Mouse (Mus musculus) cerebellum, adult 9-11 months (tissue): ENCODE results near the gene Cemip2.

Experiments used
- DNase-seq: peaks from one replicate; pipeline ENCODE4 v3.0.0; 2022

Cemip2 gene

GRCm38 (mm10) chr19:21780663-21781062 lies 2.5 kb downstream of the Cemip2 start:
- peak; percentile 21 for DNase-seq

GRCm38 (mm10) chr19:21781066-21781786 lies 3.1 kb downstream of the Cemip2 start:
- peak; percentile 44 for DNase-seq

GRCm38 (mm10) chr19:21781787-21782432 lies 3.8 kb downstream of the Cemip2 start:
- no peak for DNase-seq

GRCm38 (mm10) chr19:21783717-21784116 lies 5.6 kb downstream of the Cemip2 start:
- DNase-seq, result no peak

- DNase-seq, result peak; percentile 73
Measured at GRCm38 (mm10) chr19:21784331-21785131, 6.4 kb downstream of the Cemip2 start.

DNA sequence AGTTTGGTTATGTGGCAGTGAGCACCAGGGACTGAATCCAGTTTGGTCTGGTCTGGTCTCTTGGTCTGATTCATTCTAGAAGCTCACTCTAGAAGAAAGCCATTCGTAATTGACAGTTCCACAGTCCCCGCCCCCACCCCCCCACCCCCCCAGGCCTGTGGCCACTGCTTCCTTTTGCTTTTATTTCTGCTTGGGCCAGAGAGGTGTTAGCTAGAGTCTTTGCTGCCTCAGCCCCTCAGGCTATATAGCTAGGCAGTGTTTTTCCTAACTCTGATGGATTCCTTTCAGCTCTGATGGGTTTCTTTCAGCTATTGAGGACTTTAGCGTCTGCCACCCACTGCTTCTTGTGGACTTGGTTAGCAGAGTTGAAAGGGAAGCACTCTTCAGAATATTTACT lies 7.0 kb downstream of the Cemip2 start:
- DNase-seq, result no peak

- peak; percentile 66 for DNase-seq
Measured at GRCm38 (mm10) chr19:21787004-21787480, 8.9 kb downstream of the Cemip2 start.

DNA sequence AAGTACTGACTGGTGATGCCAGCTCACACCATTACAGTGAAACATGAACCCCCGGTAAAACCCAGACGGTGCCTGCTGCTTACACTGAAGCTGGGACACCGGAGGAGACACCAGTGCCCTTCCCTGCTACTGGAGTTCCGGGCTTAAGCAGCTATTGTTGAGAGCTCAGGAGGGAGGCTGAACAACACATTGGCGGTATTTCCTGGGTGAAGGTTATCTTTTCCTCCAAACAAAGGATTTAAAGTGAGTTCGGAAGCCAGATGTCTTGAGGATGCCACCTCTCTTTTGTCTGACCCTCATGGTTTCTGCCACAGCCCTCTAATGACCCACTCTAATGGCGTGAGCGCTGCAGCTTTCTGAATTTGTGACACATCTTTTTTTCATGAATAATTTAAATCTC lies 10.9 kb downstream of the Cemip2 start:
- DNase-seq, result no peak

DNA sequence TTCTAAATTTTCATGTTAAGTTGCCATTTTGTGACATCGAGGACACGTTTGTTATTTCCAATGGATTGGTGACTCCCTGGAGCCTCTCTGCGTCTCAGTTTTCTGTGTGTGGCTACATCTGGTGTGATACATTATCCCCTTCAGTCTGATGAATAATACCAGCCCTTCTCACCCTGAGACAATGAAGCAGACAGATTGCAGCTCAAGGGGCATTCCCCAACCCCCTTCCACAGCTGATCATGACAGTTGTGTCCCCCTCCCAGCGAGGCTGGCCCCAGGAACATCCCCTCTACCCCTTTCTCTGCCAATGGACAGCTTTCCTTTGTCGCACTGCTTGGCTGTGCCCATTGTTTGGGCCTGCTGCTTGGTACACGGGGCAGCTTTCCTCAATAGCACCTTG lies 11.5 kb downstream of the Cemip2 start:
- DNase-seq, result no peak

- no peak for DNase-seq
Measured at GRCm38 (mm10) chr19:21791386-21791785, 13.2 kb downstream of the Cemip2 start.

DNA sequence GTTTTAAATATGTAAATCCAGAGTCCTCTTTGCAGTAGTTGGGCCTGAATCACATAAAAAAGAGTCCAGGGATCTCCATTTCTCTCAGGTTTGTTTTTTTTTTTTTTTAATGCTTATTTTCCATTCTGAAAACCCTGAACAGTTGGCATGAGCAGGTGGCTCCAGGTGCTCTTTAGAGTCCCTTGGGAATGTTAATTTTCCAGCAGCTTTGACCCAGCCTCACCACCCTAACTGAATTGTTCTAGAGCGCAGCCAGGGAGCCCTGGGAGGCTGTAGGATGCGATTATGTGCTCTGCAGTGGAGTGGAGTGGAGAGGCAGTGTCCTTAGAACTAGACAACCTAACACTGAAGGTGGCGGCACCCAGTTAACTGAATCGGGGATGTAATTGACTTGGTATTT lies 13.7 kb downstream of the Cemip2 start:
- peak; percentile 43 for DNase-seq

DNA sequence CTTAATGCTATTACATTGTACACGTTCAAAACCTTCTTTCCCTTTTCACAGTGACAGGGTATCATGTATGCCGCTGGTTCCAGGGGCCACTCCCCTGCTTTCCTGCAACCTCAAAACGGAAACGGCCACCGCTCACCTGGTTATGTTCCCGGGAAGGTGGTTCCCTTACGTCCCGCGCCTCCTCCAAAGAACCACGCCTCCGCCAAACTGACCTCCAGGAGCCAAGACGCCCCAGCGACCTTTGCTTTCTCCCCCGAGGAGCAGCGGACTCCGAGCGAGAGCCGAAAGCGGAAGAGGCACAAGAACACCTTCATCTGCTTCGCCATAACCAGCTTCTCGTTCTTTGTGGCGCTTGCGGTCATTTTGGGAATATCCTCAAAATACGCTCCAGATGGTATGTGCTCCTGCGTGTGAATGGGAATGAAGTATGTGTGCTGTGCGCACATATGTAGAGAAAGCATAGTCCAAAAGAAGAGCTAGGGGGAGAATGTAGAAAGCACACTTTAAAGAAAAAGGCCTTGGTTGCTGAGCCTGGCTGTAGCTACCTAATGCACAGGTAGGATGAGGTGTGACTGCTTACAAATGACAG lies 14.5 kb downstream of the Cemip2 start:
- peak; percentile 22 for DNase-seq

- no peak for DNase-seq
Measured at GRCm38 (mm10) chr19:21794569-21794968, 16.4 kb downstream of the Cemip2 start.

GRCm38 (mm10) chr19:21796333-21796732 lies 18.2 kb downstream of the Cemip2 start:
- no peak for DNase-seq

DNA sequence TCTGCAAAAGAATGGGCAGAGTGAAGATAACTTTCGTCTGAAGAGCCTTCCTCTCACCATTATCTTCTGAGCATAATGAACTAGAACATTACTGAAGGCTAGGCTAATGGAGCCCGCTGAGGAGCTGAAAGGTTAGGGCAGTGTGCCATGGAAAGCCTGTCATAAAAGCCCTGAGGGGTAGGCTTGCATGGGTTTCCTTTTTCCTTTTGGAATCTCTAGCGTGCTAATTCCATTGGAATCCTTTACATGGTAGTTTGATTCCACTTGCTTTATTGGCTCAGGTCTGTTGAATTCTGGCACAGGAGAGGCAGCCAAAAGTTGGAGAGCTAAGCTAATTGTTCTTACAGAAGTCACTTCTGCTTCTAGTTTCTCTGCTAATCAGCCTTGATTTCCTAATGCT lies 20.6 kb downstream of the Cemip2 start:
- no peak for DNase-seq

DNA sequence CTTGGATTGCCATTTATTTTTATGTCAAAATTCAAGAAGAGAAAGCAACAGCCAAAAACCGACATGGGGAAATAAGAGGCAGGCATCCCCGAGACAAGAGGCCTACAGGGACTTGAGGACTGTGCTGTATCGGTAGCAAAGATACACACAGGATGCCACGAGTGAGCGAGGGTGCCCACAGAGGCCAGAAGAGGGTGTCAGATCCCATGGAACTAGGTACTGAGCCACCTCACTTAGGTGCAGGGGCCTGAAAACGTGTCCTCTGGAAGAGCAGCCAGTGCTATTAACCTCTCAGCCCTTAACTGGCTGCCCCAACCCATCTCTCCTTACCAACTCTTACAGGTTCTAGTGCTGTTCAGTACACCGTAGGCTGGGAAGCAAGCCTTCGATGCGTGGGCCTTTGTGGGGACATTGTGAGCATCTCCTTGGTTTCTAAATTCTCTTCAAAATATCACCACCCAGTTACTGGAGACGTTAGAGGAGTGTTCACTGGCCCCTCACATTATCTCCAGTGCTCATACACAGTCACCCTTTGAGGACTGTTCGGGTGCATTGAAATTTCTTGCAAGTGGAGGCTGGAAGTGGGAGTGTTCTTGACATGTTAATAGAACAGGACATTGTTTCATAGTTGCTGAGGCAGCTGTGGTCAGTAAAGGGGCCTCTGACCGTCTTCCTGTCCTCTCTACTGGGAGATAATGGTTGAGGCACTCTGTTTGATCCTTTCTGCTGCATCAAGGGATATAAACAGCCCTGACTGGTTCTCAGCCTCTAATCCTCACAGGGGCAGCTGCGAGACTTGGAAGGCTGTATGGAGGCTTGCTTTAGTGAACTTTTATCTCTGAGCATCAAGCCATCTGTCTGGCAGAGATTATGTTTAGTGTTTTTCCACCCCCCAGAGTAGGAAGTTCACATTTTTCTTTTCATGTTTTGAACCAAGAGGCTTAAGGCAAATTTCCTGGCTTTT lies 21.6 kb downstream of the Cemip2 start:
- no peak for DNase-seq

DNA sequence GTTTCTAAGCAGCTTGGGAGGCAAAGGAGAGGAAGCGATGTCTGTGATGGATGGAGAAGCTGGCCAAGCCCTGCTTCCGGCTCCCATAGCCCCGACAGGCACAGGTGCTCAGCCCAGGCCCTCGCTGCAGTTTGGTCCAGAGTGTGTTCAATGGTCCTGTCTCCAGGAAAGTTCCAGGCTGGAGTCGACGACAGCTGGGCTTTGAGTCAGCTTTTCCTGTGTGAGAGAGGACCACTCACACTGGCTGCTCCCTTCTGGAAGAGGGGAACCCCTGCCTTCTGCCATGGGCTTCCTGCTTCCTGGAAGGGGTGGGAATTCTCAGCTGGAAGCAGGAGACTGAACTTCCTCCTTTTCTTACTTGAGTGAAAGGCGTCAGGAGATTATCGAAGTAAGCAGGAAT lies 26.3 kb downstream of the Cemip2 start:
- no peak for DNase-seq

DNA sequence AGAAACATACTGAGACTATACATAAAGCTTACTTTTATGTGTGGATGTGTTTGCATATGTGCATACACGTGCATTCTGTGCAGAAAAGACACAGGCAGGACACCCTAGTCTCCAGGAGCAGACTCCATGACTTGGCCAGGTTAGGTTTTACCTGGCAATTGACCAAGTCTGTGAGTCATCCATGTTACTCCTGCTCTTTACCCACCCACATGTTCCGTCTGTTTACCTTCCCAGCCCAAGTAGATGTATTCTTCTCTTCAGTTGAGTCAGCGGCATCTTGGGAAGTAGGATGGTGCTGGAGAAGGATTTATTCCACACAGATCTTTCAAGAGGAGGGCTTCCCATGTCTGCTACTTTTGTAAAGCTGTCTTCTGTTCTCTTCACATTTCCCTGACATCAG lies 27.2 kb downstream of the Cemip2 start:
- DNase-seq, result peak; percentile 65

DNA sequence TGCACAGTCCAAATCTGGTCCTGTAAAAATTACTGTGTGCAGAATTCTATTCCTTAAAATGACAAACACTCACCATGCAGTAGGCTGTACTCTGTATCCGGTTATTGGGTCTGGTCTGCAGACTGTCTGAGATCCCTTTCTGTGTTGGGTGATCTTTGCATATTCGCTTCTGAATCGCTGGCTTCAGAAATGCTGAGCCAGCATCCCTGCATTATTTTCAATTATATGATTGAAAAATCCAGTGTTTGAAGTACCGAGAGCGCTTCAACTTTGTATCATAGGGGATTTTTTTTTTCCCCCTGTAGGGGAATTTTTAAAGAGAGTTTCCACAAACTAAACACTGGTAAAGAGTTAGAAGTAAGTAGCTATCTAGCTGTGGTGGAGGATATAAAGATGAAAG lies 32.0 kb downstream of the Cemip2 start:
- no peak for DNase-seq

- DNase-seq, result no peak
Measured at GRCm38 (mm10) chr19:21813560-21813959, 35.4 kb downstream of the Cemip2 start.

DNA sequence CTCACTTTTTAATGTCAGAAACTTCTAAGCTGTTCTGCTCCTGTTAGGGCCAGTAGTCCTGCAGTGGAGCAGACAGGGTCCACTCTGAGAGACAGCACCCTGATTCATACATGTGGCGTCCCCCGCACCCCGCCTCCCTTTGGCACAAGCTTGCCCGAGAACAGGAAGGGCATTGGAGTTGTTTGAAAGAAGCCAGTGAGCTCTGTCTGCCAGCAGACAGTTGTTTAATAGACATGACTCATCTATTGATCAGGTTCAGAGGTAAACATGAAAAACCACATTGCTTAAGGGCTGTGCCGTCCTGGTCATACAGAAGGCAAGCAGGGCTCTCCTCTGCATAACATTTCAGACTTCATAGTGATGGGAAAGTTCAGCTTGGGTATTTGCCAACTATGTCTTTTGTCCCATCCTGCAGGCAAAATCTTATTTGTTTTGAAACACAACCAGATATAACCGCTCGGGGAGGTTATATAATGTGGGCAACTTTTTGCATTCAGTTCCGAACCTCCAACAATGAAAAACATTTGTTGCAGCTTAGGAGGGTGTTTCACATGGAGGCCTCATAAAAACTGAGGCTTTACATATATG lies 36.4 kb downstream of the Cemip2 start:
- DNase-seq, result no peak

- no peak for DNase-seq
Measured at GRCm38 (mm10) chr19:21816260-21816659, 38.1 kb downstream of the Cemip2 start.
